Mouse (Mus musculus): ENCODE measurements around the gene Bmp5. TPM values are rescaled to one million over a fixed set of nuclear protein-coding genes. Genes with fewer than 3 reads are reported as not detected.

Gene Bmp5
- polyA plus RNA-seq, 1 experiment from 2014 or later = 3.7 TPM

GRCm38 (mm10) chr9:75858161-75858560 lies 83.0 kb downstream of the Bmp5 start:
- Histone ChIP-seq H3K4me3 (no peak overlapping the region), H3K36me3 (no peaks in the 10 kb centered on the region), H3K9me3 (replicated peaks) (no peaks in the 10 kb centered on the region), H3K4me1 (no peaks in the 10 kb centered on the region), H3K27ac (no peak overlapping the region), H3K27me3 (ENCODE audit: low read depth, poor library complexity, severe bottlenecking) (no peaks in the 10 kb centered on the region)
- 91% methylated on average over 3 of the region's 3 CpGs for WGBS
- DNase-seq (ENCODE audit: low spot score) = no peak

GRCm38 (mm10) chr9:75858939-75859338 lies 83.8 kb downstream of the Bmp5 start:
- no peak overlapping the region for H3K27ac ChIP-seq
- H3K27me3 ChIP-seq (ENCODE audit: low read depth, poor library complexity, severe bottlenecking) = no peaks in the 10 kb centered on the region
- no peak for DNase-seq (ENCODE audit: low spot score)
- no peak overlapping the region for H3K4me3 ChIP-seq
- H3K9me3 ChIP-seq (replicated peaks) = no peaks in the 10 kb centered on the region
- H3K36me3 ChIP-seq = no peaks in the 10 kb centered on the region
- 88% methylated on average over 2 of the region's 2 CpGs for WGBS
- no peaks in the 10 kb centered on the region for H3K4me1 ChIP-seq

DNA sequence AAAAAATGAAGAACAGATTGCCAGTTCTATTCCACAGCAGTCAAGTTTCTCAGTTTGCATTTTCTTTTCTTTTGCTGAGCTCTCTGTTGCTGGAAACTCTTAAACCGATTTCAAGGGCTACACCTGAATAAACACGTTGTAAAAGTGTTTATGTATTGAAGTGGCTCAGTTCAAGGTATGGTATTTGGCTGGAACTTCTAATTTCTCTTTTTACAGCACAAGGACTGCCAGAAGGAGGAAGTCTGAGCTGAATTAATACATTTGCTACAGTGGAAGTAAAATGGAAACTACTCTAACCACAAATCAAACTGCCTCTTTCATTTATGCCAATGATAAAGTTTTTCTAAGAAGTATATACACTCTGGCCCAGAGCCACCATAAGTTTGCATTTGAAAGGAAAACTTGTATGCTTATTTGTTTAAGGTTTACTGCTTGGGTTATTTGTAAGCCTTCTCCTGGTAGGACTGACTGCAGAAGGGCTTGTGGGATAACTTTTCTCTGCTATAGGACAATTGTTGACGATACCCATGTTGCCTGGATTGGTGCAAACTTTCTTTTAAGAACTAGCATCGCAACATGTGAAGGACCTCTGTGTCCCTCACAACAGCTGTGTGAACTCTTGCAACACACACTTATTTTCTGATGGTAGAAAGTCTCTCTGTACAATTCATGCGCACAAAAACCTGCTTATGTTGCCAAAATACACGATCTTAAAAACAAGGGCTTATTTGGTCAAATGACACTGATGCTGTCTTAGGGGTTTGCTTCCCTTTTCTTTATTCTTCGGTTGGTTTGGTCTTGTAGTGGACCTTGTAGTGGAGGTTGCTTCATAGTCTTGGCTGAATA lies 95.4 kb downstream of the Bmp5 start:
- Histone ChIP-seq H3K4me3 (no peak overlapping the region), H3K9me3 (replicated peaks) (no peaks in the 10 kb centered on the region), H3K27ac (peak overlapping the region; percentile 14; the same call in 1 of the 2 replicates), H3K36me3 (no peaks in the 10 kb centered on the region), H3K4me1 (no peaks in the 10 kb centered on the region; the same call in 1 of the 2 replicates), H3K27me3 (ENCODE audit: low read depth, poor library complexity, severe bottlenecking) (no peaks in the 10 kb centered on the region)
- 72% methylated on average over 7 of the region's 7 CpGs for WGBS
- DNase-seq (ENCODE audit: low spot score) = no peak

DNA sequence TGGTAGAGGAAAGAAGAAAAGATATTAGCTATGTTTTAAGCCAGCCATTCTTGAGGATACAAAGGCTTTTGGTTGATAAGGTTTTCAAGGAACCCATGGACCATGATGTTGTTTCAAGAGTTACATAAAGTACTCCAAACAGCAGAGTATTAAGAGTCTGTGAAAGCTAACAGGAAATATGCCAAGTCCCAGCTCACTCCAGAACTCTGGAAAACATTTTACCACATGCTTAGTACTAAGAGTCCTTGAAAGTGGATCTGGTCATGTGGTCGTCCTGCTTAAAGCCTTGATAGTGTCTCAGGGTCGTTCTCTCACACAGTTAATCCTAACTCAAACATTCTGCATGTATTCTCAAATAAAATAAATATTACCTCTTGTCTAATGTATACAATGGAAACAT lies 101.2 kb downstream of the Bmp5 start:
- 68% methylated on average over 2 of the region's 2 CpGs for WGBS
- Histone ChIP-seq H3K27ac (no peak overlapping the region), H3K27me3 (ENCODE audit: low read depth, poor library complexity, severe bottlenecking) (no peaks in the 10 kb centered on the region), H3K36me3 (no peaks in the 10 kb centered on the region), H3K4me3 (no peak overlapping the region), H3K9me3 (replicated peaks) (no peaks in the 10 kb centered on the region), H3K4me1 (no peaks in the 10 kb centered on the region)
- no peak for DNase-seq (ENCODE audit: low spot score)

- no peaks in the 10 kb centered on the region for H3K9me3 ChIP-seq (replicated peaks)
- no peaks in the 10 kb centered on the region for H3K36me3 ChIP-seq
- no peak overlapping the region for H3K4me3 ChIP-seq
- H3K27me3 ChIP-seq (ENCODE audit: low read depth, poor library complexity, severe bottlenecking) = no peaks in the 10 kb centered on the region
- no peaks in the 10 kb centered on the region for H3K4me1 ChIP-seq
- no peak overlapping the region for H3K27ac ChIP-seq
- 94% methylated on average over 4 of the region's 4 CpGs for WGBS
- no peak for DNase-seq (ENCODE audit: low spot score)
Measured at GRCm38 (mm10) chr9:75883481-75884190, 108.5 kb downstream of the Bmp5 start.

- Histone ChIP-seq H3K4me3 (no peak overlapping the region), H3K27ac (no peak overlapping the region), H3K36me3 (no peaks in the 10 kb centered on the region), H3K4me1 (no peaks in the 10 kb centered on the region), H3K9me3 (replicated peaks) (no peaks in the 10 kb centered on the region), H3K27me3 (ENCODE audit: low read depth, poor library complexity, severe bottlenecking) (no peaks in the 10 kb centered on the region)
- no peak for DNase-seq (ENCODE audit: low spot score)
- WGBS = 91% methylated on average over 7 of the region's 7 CpGs
Measured at GRCm38 (mm10) chr9:75886801-75887544, 111.8 kb downstream of the Bmp5 start.

DNA sequence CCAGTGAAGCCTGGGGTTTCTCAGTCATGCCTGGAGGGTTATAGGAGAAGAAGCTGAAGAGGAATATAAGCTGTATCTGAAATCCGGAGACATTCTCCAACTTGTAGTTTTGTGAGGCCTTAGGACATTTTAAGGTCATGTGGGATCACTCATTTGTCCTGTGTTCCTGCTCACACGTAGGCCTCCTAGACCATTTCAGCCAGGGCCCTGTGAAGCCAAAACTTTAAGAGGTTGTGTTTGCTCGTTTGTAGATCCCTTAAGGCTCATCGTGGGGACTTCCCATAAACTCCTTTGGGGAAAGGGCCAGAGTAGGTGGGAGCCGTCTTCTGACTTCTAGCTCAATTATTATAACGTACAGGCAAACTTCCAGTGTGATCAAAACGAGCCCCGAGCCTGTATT lies 121.8 kb downstream of the Bmp5 start:
- WGBS = 86% methylated on average over 8 of the region's 8 CpGs
- no peak for DNase-seq (ENCODE audit: low spot score)
- Histone ChIP-seq H3K27ac (no peak overlapping the region), H3K4me1 (peaks cover 10% of the 10 kb centered on the region; the same call in 1 of the 2 replicates), H3K4me3 (no peak overlapping the region), H3K9me3 (replicated peaks) (no peaks in the 10 kb centered on the region), H3K36me3 (no peaks in the 10 kb centered on the region), H3K27me3 (ENCODE audit: low read depth, poor library complexity, severe bottlenecking) (no peaks in the 10 kb centered on the region)

DNA sequence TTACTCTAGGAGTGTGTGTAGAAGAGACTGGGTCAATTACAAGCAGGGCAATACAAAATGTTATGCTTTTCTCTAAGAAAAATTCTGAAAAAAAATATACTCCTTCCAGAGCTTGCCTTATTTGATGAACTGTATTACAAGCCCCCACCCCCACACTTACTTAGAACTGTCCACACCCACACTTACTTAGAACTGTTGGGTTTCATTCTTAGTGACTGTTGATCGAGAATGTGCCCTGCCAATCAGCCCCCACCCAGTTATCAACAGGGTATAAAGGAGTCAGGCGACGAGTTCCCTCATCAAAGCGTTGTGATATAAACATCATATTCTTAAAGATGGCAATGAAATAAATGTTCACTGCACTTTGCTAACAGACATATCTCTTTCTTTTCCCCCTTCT lies 122.9 kb downstream of the Bmp5 start:
- 84% methylated on average over 4 of the region's 4 CpGs for WGBS
- no peak overlapping the region for H3K4me3 ChIP-seq
- no peak overlapping the region for H3K27ac ChIP-seq
- DNase-seq (ENCODE audit: low spot score) = no peak
- H3K4me1 ChIP-seq = peaks cover 10% of the 10 kb centered on the region; the same call in 1 of the 2 replicates
- H3K27me3 ChIP-seq (ENCODE audit: low read depth, poor library complexity, severe bottlenecking) = no peaks in the 10 kb centered on the region
- H3K9me3 ChIP-seq (replicated peaks) = no peaks in the 10 kb centered on the region
- H3K36me3 ChIP-seq = no peaks in the 10 kb centered on the region

DNA sequence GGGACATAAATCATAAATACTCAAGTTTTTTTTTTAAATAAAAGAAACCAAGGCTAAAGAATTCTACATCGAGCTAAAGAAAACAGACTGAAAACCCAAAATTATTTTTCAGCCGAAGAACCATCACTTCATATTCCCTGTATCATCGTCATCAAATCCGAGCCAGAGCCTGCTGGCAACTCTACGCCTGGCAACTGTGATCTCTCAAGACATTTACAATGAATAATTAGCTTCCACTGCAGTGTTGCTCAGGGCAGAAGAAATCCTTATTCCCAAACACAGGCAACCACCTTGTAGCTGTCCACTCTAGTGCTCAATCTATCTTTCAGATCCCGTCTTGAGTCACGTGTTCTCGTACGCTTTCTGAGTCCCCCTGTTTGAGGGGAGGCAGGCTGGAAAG lies 126.1 kb downstream of the Bmp5 start:
- no peaks in the 10 kb centered on the region for H3K27me3 ChIP-seq (ENCODE audit: low read depth, poor library complexity, severe bottlenecking)
- 52% methylated on average over 9 of the region's 9 CpGs for WGBS
- H3K9me3 ChIP-seq (replicated peaks) = no peaks in the 10 kb centered on the region
- H3K36me3 ChIP-seq = no peaks in the 10 kb centered on the region
- no peak overlapping the region for H3K4me3 ChIP-seq
- H3K4me1 ChIP-seq = peaks cover 7% of the 10 kb centered on the region; the same call in 1 of the 2 replicates
- DNase-seq (ENCODE audit: low spot score) = no peak
- no peak overlapping the region for H3K27ac ChIP-seq

DNA sequence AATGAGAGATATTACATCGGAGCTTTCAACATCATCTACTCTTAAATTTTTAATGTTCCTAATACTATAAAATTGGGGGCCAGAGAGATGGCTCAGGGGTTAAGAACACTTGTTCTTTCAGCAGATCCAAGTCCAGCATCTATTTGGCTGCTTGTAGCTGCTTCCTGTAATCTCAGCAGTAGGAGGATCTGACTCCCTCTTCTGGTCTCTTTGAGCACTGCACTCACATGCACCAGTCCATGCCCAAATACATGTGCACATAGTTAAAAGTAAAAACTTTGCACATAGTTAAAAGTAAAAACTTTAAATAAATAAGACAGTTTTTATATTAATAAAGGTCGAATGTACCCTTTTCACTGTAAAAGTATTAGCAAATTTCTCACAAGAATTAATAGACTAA lies 130.3 kb downstream of the Bmp5 start:
- H3K27ac ChIP-seq = no peak overlapping the region
- no peaks in the 10 kb centered on the region for H3K36me3 ChIP-seq
- no peak for DNase-seq (ENCODE audit: low spot score)
- 56% methylated on average over 2 of the region's 2 CpGs for WGBS
- no peaks in the 10 kb centered on the region for H3K27me3 ChIP-seq (ENCODE audit: low read depth, poor library complexity, severe bottlenecking)
- peaks cover 12% of the 10 kb centered on the region; the same call in 1 of the 2 replicates for H3K4me1 ChIP-seq
- no peaks in the 10 kb centered on the region for H3K9me3 ChIP-seq (replicated peaks)
- H3K4me3 ChIP-seq = no peak overlapping the region

DNA sequence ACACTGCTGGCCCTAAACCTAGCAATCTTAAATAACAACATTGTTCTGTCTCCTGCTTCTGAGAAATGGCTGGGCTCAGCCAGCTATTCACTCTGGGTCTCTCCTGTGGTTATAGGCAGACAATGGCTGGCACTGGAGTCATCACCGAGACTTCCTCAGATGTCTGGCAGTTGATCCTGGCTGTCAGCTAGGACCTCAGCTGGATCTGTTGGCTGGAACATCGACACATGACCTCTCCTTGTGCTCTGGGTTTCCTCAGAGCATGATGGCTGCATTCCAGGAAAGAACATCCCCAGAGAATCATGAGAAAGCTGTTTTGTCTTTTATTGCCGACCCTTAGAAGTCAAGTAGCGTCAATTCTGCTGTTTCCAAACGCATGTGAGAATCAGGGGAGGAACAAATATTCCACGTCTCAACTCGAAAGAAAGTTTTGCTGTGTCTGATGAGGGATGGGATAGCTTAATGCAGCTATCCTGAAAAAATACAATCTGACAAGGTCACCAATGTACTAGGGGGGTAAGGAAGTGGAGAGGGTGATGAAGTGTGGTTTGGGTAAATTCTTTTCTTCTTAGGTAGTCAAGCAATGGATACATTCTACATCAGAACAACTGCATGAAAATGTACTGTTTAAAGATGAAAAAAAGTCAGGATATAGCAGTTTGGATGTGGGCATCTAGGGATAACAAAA lies 135.1 kb downstream of the Bmp5 start:
- no peaks in the 10 kb centered on the region for H3K9me3 ChIP-seq (replicated peaks)
- no peaks in the 10 kb centered on the region for H3K36me3 ChIP-seq
- peaks cover 14% of the 10 kb centered on the region for H3K4me1 ChIP-seq
- 38% methylated on average over 7 of the region's 7 CpGs for WGBS
- no peak overlapping the region for H3K4me3 ChIP-seq
- peak overlapping the region; percentile 53; the same call in 1 of the 2 replicates for H3K27ac ChIP-seq
- DNase-seq (ENCODE audit: low spot score) = no peak
- no peaks in the 10 kb centered on the region for H3K27me3 ChIP-seq (ENCODE audit: low read depth, poor library complexity, severe bottlenecking)

- H3K27me3 ChIP-seq (ENCODE audit: low read depth, poor library complexity, severe bottlenecking) = no peaks in the 10 kb centered on the region
- peaks cover 24% of the 10 kb centered on the region for H3K4me1 ChIP-seq
- H3K9me3 ChIP-seq (replicated peaks) = no peaks in the 10 kb centered on the region
- peak; percentile 49 for DNase-seq (ENCODE audit: low spot score)
- H3K4me3 ChIP-seq = no peak overlapping the region
- no peaks in the 10 kb centered on the region for H3K36me3 ChIP-seq
- peak overlapping the region; percentile 75 for H3K27ac ChIP-seq
- WGBS = 57% methylated on average over 7 of the region's 7 CpGs
Measured at GRCm38 (mm10) chr9:75911542-75911941, 136.4 kb downstream of the Bmp5 start.

All from limb, embryonic 10.5 days (tissue).